Mouse (Mus musculus) brain, embryonic 14.5 days (tissue): ENCODE results near the gene Pmm1.

Source experiments
- CTCF ChIP-seq: fragments of 200-500 bp; IDR thresholded peaks from 2 replicates; pipeline ENCODE4 v1.5.1; 2012; ENCODE audit warnings: inconsistent platforms, mild to moderate bottlenecking, moderate library complexity, borderline replicate concordance; ENCODE audit not compliant: insufficient read depth, insufficient read length; ENCODE audit errors: extremely low read depth
- POLR2A ChIP-seq: fragments of 200-500 bp; IDR thresholded peaks from 2 replicates; pipeline ENCODE4 v1.6.1; 2012; ENCODE audit warnings: mild to moderate bottlenecking, inconsistent platforms, borderline replicate concordance; ENCODE audit not compliant: poor library complexity, insufficient read depth, insufficient read length, severe bottlenecking; ENCODE audit errors: extremely low read depth

DNA sequence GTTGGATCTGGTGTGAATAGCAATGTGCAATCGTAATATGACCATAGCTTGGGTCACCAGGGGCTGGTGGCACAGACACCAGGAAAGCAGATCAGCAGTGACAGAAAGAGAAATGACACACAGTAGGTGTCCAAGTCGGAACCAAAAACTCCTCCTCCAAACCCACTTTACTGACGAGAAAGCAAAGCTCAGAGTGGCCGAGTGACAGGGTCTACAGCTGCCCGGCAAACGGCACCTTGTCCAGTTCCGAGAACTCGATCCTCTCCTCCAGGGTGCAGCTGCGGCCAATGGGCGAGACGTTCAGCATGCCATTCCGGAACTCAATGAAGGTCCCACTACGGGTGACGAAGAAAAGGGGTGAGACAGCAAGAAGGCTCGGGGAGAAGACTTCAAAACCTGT, 5.3 kb downstream of the Pmm1 start:
- no peak for TF ChIP-seq POLR2A
- TF ChIP-seq CTCF, result no peak
